Mouse (Mus musculus) spleen, adult 18-20 months (tissue): Measurements from ENCODE around the gene Trp53.

ENCODE experiments used
- DNase-seq, 2 experiments: peaks; one replicate each; pipeline ENCODE4 v3.0.0; 2022; ENCODE audit warnings: mixed read lengths in 2 of 2

Trp53 gene

GRCm38 (mm10) chr11:69563373-69563772, 16.8 kb upstream of the Trp53 start:
- DNase-seq = no peak

GRCm38 (mm10) chr11:69564391-69564790, 15.8 kb upstream of the Trp53 start:
- no peak for DNase-seq

GRCm38 (mm10) chr11:69565131-69565530, 15.0 kb upstream of the Trp53 start:
- no peak for DNase-seq

GRCm38 (mm10) chr11:69575220-69575619, 4.9 kb upstream of the Trp53 start:
- DNase-seq = no peak

GRCm38 (mm10) chr11:69576307-69576706, 3.9 kb upstream of the Trp53 start:
- no peak for DNase-seq

- no peak for DNase-seq
Measured at GRCm38 (mm10) chr11:69578301-69578700, 1.9 kb upstream of the Trp53 start.

- DNase-seq = peak; percentile 85 to 97
Measured at GRCm38 (mm10) chr11:69579128-69580017, 786 bp upstream of the Trp53 start.

GRCm38 (mm10) chr11:69580572-69581146, 500 bp downstream of the Trp53 start:
- no peak for DNase-seq

- DNase-seq = peak; percentile 75 to 77
Measured at GRCm38 (mm10) chr11:69581147-69581688, 1.1 kb downstream of the Trp53 start.

GRCm38 (mm10) chr11:69581814-69582213, 1.7 kb downstream of the Trp53 start:
- DNase-seq = no peak

- DNase-seq = no peak
Measured at GRCm38 (mm10) chr11:69582230-69582805, 2.2 kb downstream of the Trp53 start.

- DNase-seq = no peak
Measured at GRCm38 (mm10) chr11:69584008-69584407, 3.8 kb downstream of the Trp53 start.

GRCm38 (mm10) chr11:69584937-69585336, 4.8 kb downstream of the Trp53 start:
- no peak for DNase-seq

- no peak for DNase-seq
Measured at GRCm38 (mm10) chr11:69585718-69586325, 5.7 kb downstream of the Trp53 start.

GRCm38 (mm10) chr11:69589207-69589834, 9.2 kb downstream of the Trp53 start:
- no peak for DNase-seq

GRCm38 (mm10) chr11:69590622-69591021, 10.5 kb downstream of the Trp53 start:
- DNase-seq = no peak

GRCm38 (mm10) chr11:69591424-69591823, 11.3 kb downstream of the Trp53 start:
- no peak for DNase-seq

GRCm38 (mm10) chr11:69591899-69592637, 11.9 kb downstream of the Trp53 start:
- no peak for DNase-seq

GRCm38 (mm10) chr11:69592799-69593198, 12.6 kb downstream of the Trp53 start:
- no peak for DNase-seq

GRCm38 (mm10) chr11:69594853-69595252, 14.7 kb downstream of the Trp53 start:
- DNase-seq = no peak

GRCm38 (mm10) chr11:69599436-69599835, 19.3 kb downstream of the Trp53 start:
- no peak for DNase-seq

- DNase-seq = no peak
Measured at GRCm38 (mm10) chr11:69600098-69600497, 19.9 kb downstream of the Trp53 start.
